Mouse (Mus musculus) adrenal gland, postnatal 10 days (tissue): Measurements from ENCODE around the gene Aif1. TPM values are rescaled to one million over a fixed set of nuclear protein-coding genes. Genes with fewer than 3 reads are reported as not detected.

Source experiments
- DNase-seq: peaks from one replicate; pipeline ENCODE4 v3.0.0; 2021; ENCODE audit warnings: mixed read lengths
- total RNA-seq, 2 experiments: library from RNA; stranded (reverse); gene quantifications; 2 replicates each; pipeline ENCODE4 v1.2.3; 2021

The Aif1 gene
- total RNA-seq, 2 experiments from 2014 or later, result 6.6 to 6.8 TPM

DNA sequence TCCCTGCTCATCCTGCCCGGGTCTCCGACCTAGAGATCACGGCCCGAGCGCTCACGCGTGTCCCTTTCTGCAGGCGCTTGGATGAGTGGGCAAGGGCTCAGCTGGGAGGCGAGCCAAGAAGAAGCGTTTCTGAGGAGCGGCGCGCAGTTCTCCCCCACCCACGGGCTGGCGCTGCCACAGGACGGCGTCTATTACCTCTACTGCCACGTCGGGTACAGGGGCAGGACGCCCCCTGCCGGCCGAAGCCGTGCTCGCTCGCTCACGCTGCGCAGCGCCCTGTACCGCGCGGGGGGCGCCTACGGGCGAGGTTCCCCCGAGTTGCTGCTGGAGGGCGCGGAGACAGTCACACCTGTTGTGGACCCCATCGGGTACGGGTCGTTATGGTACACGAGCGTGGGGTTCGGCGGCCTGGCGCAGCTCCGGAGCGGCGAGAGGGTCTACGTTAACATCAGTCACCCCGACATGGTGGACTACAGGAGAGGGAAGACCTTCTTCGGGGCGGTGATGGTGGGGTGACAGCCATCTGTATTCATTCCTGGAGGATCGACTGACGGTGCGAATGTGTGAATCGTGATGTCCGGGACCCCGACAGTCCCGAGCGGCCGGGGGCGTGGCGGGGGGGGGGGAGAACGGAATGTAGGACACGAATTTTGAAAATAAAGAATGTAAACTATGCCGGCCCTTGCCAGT, 19.9 kb upstream of the Aif1 start:
- DNase-seq, result peak; percentile 90

DNA sequence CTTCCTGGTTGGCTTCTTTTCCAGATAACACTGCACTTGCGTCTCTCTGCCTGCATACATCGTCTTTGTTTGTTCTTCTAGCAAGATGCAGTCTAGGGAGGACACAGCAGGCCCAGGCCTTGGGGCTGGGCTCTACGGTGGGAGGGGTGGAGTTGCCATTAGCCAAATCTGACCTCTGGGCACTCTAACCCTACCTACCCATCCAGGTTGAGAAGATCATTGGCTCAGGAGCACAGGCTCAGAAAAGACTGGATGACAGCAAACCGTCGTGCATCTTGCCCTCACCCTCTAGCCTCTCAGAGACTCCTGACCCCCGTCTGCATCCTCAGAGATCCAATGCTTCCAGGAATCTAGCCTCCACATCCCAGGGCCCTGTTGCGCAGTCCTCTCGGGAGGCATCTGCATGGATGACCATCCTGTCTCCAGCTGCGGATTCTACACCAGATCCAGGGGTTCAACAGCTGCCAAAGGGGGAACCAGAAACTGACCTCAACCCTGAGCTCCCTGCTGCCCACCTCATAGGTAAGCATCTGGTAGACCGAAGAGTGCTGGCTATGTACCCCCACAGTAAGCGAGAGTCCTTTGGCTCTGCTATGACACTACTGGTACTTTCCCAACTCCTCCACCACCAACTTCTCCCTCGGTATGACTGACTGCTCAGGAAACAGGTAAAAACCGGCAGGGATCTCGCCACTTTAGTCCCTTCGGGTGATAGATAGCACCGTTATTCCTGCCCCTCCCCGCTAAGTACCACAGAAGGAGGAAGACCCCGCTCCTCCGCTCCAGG, 19.2 kb upstream of the Aif1 start:
- no peak for DNase-seq

DNA sequence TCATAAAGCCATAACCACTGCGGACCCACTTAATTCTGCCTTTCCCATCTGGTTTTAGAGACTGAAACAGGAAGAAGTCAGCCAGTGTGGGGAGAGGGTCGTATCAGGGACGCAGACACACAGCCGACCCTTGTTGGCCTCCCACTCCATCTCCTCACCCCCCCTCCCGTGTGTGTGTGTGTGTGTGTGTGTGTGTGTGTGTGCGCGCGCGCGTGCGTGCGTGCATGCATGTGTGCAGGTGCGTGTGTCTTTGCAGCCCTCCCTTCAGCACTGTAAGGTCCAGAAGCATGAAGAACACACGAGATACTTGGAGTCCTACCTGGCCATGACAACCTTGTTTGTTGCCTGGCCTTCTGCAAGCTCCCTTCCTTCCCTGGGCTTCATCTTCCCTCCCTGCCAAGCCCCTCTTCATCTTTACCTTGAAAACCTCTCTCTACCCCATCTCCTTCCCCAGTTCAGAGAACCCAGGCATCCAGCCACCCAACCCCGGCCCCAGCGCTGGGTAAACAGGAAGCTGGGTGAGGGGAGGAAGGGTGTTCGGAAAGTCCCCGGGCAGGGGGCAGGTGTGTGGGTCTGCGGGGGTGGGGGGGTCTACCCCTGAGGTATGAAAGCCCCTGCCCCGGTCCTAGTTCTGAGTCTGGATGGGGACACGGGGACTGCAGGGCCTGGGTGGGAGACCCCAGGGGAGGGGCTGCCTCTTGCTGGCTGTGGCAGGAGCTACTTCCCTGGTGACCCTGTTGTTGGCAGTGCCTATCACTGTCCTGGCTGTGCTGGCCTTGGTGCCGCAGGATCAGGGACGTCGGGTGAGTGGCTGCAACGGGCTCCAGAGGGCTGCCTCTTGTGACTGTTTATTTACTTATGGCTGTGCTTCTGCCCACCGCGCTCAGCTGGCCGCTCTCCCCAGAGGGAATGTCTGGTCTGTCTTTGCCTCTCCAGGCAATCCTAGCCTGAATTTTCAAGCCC, 18.3 kb upstream of the Aif1 start, which contains the start of gene Ltb:
TSS of gene Ltb (plus strand) at position 559 of the 963 bp plus-strand sequence.
- DNase-seq, result peak; percentile 60

DNA sequence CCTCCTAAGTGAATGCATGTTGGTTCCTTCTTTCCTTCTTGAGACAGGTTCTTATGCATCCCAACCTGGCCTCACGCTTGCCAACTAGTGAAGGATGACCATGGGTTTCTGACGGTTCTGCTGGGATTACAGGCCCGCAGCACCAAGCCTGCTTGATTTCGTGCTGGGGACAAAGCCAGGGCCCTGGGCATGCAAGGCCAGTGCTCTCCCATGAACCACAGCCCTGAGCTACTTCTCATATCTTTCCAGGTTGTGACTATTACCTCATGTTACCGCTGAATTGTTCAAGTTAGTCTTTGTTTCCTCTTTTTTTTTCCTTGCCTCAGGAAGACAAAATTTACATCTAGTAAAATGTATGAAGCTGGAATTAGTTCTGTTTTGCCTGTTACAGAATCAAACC, 17.1 kb upstream of the Aif1 start:
- DNase-seq, result peak; percentile 43

- no peak for DNase-seq
These were observed 15.9 kb upstream of the Aif1 start for GRCm38 (mm10) chr17:35191723-35192122.

DNA sequence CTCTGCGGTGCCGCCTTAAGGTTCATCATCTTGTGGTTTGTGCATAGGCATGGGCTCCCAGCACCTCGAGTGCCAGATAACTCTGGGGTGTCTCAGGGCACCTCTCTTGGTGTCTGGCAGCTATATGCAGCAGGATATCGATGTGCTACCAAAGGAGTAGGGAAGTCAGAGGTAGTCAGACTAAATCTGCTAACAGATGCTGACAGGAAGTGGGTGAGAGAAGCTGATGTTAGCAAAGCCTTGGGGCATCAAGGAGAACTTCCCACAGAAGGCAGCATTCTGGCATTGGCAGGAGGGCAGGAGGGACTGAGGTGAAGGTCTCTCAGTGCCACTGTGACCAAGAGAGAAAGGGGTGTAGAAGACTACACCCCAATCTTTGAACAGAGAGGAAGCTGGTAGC, 14.2 kb upstream of the Aif1 start:
- DNase-seq, result no peak

DNA sequence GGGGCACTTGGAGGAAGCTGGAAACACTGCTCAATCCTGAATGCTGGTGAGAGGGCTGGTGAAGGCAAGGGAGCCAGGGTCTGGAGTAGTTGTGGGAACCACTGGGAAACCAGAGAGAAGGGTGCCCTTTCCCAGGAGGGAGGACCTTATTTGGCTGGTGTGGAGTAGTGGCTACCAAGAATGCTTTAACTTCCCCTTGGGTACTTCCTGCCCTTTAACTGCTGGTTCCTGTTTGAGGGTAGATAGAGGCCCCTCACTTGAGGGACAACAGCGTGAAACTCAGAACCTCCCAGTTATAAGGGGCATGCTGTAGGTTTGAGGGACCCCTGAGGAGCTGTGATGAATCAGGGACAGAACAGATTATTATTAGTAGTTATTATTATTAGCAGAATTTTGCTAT, 13.3 kb upstream of the Aif1 start:
- DNase-seq, result no peak

- DNase-seq, result no peak
These were observed 12.2 kb upstream of the Aif1 start, which contains the start of gene Lst1 for GRCm38 (mm10) chr17:35187959-35188610. Gene Lst1, minus strand, starts transcription at chr17:35188439.

DNA sequence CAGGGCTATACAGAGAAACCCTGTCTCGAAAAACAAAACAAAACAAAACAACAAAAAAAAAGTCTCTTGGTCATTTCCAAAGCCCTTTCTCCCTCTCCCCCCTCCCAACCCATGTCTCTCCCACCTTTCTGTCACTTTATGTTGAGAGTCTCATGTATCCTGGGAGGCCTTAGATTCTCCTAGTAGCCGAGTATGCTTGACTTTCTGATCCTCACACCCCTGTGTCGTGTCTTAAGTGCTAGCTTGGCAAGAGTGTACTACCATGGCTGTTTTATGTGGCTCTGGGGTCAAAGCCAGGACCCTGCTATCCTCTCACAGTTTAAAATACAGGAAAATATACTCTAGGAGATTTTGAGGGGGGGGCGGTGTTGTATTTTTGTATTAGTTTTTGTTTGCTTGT, 11.5 kb upstream of the Aif1 start:
- DNase-seq, result no peak

DNA sequence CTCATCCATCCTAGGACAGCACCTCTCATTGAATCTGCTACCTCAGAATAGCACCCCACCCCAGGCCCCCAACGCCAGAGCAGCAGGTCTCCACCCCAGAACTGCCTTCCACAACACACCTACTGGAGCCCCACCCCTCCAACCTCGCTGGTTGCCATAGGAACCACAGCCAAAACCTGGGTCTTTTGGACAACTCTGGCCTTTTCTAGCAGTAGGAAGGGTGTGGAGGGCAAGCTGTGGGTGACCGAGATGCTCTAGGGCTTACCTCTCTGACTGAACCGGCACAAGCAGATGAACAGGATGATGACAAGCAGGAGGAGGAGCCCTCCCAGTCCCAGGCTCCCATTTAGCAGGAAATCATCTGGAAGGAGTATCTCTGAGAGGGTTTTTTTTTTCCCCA, 10.8 kb upstream of the Aif1 start:
- no peak for DNase-seq

- peak; percentile 84 for DNase-seq
These were observed 10.1 kb upstream of the Aif1 start for GRCm38 (mm10) chr17:35185639-35186611.

GRCm38 (mm10) chr17:35180093-35180492, 4.2 kb upstream of the Aif1 start:
- no peak for DNase-seq

DNA sequence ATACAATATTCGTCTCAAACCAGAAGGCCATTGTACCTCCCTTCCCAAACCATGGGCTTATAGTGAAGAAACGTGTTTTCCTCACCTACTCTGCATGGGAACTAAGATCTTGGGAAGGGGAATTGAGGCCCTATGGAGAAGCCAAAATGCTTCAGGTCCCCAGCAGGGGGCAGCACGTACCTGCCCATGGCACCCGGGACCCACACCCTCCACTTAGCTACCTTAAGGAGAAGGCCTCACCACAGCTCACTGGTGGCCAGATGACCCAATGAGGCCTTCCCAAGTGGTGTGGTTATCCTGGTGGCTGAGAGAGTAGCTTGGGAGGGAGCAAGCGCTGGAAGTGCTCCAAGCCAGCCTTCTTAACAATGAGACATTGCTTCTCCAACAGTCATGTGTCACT, 2.7 kb upstream of the Aif1 start:
- peak; percentile 89 for DNase-seq

DNA sequence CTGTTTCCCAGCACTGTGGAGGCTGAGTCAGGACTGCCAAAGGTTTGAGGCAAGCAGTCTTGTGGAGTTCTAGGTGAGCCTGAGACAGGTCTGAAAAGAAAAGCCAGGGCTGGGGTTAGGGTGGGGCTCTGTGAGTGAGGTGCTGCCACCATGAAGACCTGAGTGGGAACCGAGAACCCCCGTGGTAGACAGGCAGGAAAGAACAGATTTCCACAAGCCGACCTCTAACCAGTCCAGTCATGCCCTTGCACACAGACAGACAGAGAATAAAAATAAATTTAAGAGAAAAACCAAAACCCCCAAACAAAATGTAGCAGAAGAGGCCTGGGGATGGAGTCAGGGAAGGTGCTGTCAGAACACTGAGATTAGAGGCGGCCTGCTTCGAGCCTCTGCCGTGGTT, 486 bp downstream of the Aif1 start:
- no peak for DNase-seq

DNA sequence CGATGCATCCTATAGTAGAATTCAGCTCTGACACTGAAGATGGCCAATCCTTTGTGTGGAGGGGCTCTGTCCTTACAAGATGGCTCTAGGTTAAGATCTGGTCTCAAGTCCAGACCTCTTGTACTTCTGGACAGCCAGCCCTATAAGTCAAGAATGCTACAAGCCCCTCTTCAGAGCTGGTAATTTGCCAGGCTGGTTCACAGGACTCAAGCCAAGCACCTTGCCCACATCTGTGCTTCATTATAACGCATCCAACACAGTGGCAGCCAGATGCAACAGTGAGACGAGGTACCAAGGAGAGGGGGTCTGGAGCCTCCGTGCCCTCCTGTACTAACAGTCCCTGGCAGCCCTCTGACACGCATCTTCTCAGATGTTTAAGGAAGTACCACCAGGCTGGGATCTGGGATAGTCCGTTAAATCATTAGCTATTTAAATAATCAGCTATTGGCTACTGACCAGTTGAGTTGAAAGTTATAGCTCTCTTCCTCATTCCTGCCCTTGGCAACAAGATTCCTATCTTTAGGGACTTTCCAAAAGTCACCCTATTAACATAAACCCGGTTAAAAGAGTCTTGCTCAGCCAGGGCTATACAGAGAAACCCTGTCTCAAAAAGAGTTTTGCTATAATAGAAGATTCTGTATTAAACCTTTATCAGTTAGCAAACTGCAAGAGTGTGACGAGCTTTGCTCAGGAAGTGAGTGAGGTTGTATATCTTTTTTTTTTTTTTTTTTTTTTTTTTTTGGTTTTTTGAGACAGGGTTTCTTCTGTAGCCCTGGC, 1.5 kb downstream of the Aif1 start:
- DNase-seq, result no peak

- no peak for DNase-seq
These were observed 2.5 kb downstream of the Aif1 start for GRCm38 (mm10) chr17:35173329-35173728.

- DNase-seq, result no peak
These were observed 3.2 kb downstream of the Aif1 start for GRCm38 (mm10) chr17:35172445-35173234.

DNA sequence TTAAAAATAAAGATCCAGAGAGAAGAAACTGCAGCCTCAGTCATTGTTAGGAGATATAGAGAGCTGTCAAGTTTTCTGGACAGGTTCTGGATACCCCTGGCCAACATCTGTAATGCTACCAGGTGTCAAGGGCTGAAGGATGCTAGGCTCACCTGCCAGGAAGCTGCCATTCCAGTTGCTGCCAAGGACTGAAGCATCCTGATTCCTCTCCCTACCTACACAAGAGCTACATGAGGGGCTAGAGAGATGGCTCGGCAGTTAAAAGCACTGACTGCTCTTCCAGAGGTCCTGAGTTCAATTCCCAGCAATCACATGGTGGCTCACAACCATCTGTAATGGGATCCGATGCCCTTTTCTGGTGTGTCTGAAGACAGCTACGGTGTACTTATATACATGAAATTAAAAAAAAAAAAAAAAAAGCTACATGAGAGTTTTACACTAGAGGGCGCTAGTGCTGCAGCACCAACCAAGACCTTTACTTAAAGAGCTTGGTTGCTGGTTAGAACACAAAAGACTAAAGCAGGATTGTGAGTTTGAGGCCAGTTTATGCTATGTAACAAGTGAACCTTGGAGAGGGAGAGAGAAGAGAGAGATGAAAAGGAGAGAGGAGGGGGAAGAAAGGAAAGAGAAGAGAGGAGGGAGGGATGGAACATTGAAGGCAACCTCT, 7.2 kb downstream of the Aif1 start:
- no peak for DNase-seq
